Comparison of ENCODE assay signal across 9 mouse cellular contexts in genomic region chr7:127824176-127824871, GRCm38 (mm10). TPM values are rescaled to one million over a fixed set of nuclear protein-coding genes. Genes with fewer than 3 reads are reported as not detected.
DNase-seq lines count a peak whose midpoint lies in the region; ATAC-seq and TF ChIP-seq lines count a peak whose summit lies in the region.
"Had no signal": no experiment of that assay in that cellular context is flagged by ENCODE, and none has a peak within 500 bp of the region (broad histone marks: within the 10 kb centered on the region; RNA-seq: fewer than 3 reads in every experiment).

Gene Stx4a, plus strand, starts transcription at chr7:127824294.
Gene Stx1b, minus strand, starts transcription at chr7:127824549.

- H3K9me3 ChIP-seq in kidney, embryonic 15.5 days (replicated peaks): no peaks in the 10 kb centered on the region
- no peaks in the 10 kb centered on the region for H3K9me3 ChIP-seq in liver, postnatal 0 days (ENCODE audit: low read length)

- peak; percentile 68 for ATAC-seq in kidney, embryonic 15.5 days (replicated peaks; ENCODE audit: low FRiP score)
- no peak for ATAC-seq in liver, postnatal 0 days
- no peak for ATAC-seq in megakaryocyte-erythroid progenitor cell, adult 5-6 weeks (replicated peaks; ENCODE audit: low FRiP score, low TSS enrichment, poor library complexity, severe bottlenecking)
- ATAC-seq: Patski had no signal

- 3% methylated on average over 32 of the region's 38 CpGs for WGBS in kidney, embryonic 15.5 days
- WGBS in liver, postnatal 0 days (ENCODE audit: insufficient replicate concordance): 17% methylated on average over 32 of the region's 38 CpGs

- TF ChIP-seq CTCF in liver, postnatal 0 days (IDR thresholded peaks at IDR 0.05; ENCODE audit: low read depth): no peak

- H3K4me1 ChIP-seq in kidney, embryonic 15.5 days: peaks cover 38% of the 10 kb centered on the region
- no peaks in the 10 kb centered on the region for H3K4me1 ChIP-seq in liver, postnatal 0 days (ENCODE audit: insufficient read depth)

- peak within 1 kb of the TSS; percentile 89 for H3K4me2 ChIP-seq in kidney, embryonic 15.5 days
- peak within 1 kb of the TSS; percentile 48 for H3K4me2 ChIP-seq in liver, postnatal 0 days (ENCODE audit: low read depth, low read length)

- H3K27me3 ChIP-seq in kidney, embryonic 15.5 days: no peaks in the 10 kb centered on the region
- peaks cover 5% of the 10 kb centered on the region; the same call in 1 of the 2 replicates for H3K27me3 ChIP-seq in liver, postnatal 0 days (ENCODE audit: insufficient read depth, low read length)
- H3K27me3 ChIP-seq: Patski had no signal

- H3K36me3 ChIP-seq in kidney, embryonic 15.5 days: no peaks in the 10 kb centered on the region
- no peaks in the 10 kb centered on the region for H3K36me3 ChIP-seq in liver, postnatal 0 days (replicated peaks; ENCODE audit: insufficient read depth, low read length)

- TF ChIP-seq EP300 in liver, postnatal 0 days (IDR thresholded peaks at IDR 0.05; ENCODE audit: low read depth): no peak

- DNase-seq in kidney, adult 9 months: no peak
- peak; percentile 82 for DNase-seq in cerebellum, adult 9-10 months
- DNase-seq in frontal cortex, adult 2 months (ENCODE audit: extremely low spot score in 1 of 2, low spot score in 1 of 2): peak in 1 of 2 experiments; percentile 67
- peak; percentile 75 to 82 for DNase-seq in kidney, postnatal 4 days
- DNase-seq in liver, postnatal 0 days: no peak
- DNase-seq in telencephalon, adult 2 months (ENCODE audit: low read depth, low spot score): peak; percentile 67

- 0 out of 2 replicates have a peak within 1 kb of the TSS, but pooled peaks have one; percentile 33 for H3K27ac ChIP-seq in kidney, embryonic 15.5 days
- H3K27ac ChIP-seq in liver, postnatal 0 days (ENCODE audit: low read depth): no peak within 1 kb of the TSS

- peak within 1 kb of the TSS; percentile 61 for H3K4me3 ChIP-seq in kidney, embryonic 15.5 days (replicated peaks)
- peak within 1 kb of the TSS; percentile 20; the same call in 1 of the 2 replicates for H3K4me3 ChIP-seq in liver, postnatal 0 days (ENCODE audit: low read depth, low read length)

- H3K9ac ChIP-seq in kidney, embryonic 15.5 days: peak within 1 kb of the TSS; percentile 70
- no peak within 1 kb of the TSS for H3K9ac ChIP-seq in liver, postnatal 0 days (replicated peaks)

RNA-seq across cellular contexts. Expression of gene Stx4a, which starts in this region (rescaled TPM):
- polyA plus RNA-seq in kidney, embryonic 15.5 days (2015; fragmentation: Nextera tagmentation; extraction: Ambion mirVana): 46.4 and 53.2 TPM in 2 replicates
- 121 and 127 TPM in 2 replicates for polyA plus RNA-seq in frontal cortex, adult 2 months (2012; rRNA removed)
- polyA plus RNA-seq in liver, postnatal 0 days (2015; fragmentation: Nextera tagmentation; extraction: Ambion mirVana): 15.8 and 17.5 TPM in 2 replicates
- 67.0 and 84.7 TPM in 2 replicates for total RNA-seq in megakaryocyte-erythroid progenitor cell, adult 5-6 weeks (2014; fragmentation: Nextera tagmentation)
- total RNA-seq in megakaryocyte-erythroid progenitor cell, adult 5-6 weeks (2017): 31.5 and 44.7 TPM in 2 replicates

RNA-seq across cellular contexts. Expression of gene Stx1b, which starts in this region (rescaled TPM):
- polyA plus RNA-seq in kidney, embryonic 15.5 days (2015; fragmentation: Nextera tagmentation; extraction: Ambion mirVana): 3.8 and 5.2 TPM in 2 replicates
- polyA plus RNA-seq in frontal cortex, adult 2 months (2012; rRNA removed): 374 and 443 TPM in 2 replicates
- polyA plus RNA-seq in liver, postnatal 0 days (2015; fragmentation: Nextera tagmentation; extraction: Ambion mirVana): 0.18 and 0.48 TPM in 2 replicates
- total RNA-seq in megakaryocyte-erythroid progenitor cell, adult 5-6 weeks (2014; fragmentation: Nextera tagmentation): 0.10 and 3.0 TPM in 2 replicates
- 0.19 and 4.3 TPM in 2 replicates for total RNA-seq in megakaryocyte-erythroid progenitor cell, adult 5-6 weeks (2017)

Comparison
In these comparisons a context has a peak if more than half of its experiments do, and no peak if none do; other contexts are left out.
1. RNA of gene Stx1b (polyA plus RNA-seq): 374 to 443 TPM in frontal cortex, adult 2 months; 3.8 to 5.2 TPM in kidney, embryonic 15.5 days and 0.18 to 0.48 TPM in liver, postnatal 0 days; every median in the first group is over 10 times any median in the second.
2. DNase-seq: peak in cerebellum, adult 9-10 months (single experiment), kidney, postnatal 4 days (2 of 2) and telencephalon, adult 2 months (single experiment); none in kidney, adult 9 months (single experiment) and liver, postnatal 0 days (single experiment).